Mouse (Mus musculus) cerebellum, adult 9-10 months (tissue): ENCODE results near the gene Hbq1b.

Experiments
- DNase-seq: peaks from one replicate; pipeline ENCODE4 v3.0.0; 2022

Hbq1b gene

GRCm38 (mm10) chr11:32302824-32303419 lies 16.2 kb downstream of the Hbq1b start:
- no peak for DNase-seq

DNA sequence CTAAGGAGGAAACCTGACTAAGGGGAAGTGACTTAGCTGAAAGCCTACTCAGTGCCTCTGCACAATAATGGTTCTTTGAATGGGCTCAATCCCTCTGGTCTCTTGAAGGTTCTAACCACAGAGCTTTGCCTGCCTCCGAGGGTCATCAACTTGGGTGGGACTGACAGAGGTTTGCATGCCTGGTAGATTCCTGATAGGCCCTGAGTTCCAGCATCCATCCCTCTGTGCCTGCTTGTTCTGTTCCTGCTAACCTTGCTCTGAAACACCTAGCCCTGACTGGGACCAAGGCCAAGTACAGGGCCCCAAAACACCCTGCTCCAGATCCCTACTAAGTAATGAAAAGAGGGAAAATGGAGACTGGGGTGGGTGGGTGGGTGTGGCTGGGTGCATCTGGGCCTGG lies 16.7 kb downstream of the Hbq1b start:
- no peak for DNase-seq

DNA sequence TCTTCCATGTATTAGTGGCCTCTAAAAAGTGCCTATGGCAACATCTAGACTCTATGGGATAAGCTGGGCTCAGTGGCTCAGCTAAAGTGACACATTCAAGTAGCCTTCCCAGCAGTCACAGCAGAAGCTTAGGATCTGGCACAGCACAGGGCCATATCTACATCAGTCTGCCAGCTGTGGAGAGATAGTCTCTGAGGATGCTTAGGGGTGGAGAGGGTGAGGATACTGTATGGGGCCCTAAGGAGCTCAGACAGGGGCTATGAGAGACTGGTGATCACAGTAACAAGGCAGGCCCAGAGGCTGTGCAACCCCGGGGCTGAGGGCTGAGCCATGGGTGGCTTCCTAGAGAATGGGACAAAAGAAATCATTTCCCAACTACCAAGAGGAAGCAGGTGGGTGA lies 20.2 kb downstream of the Hbq1b start:
- no peak for DNase-seq

DNA sequence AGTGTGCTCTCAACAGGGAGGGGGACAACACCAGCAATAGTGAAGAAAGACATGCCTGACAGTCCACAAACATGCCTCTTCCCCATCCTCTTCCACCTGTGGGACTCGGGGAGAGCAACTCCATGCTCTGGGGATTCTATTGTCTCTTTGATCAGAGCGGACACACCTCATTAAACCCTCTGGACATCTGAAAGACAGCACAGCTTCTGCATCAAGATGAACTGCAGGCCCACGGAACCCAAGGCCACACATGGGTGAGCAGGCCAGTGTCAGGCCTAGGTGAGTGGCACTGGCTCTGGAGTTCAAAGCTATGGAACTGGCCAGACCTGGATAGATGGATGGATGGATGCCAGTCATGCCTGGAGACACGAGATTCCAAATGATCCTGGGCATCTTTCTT lies 22.7 kb downstream of the Hbq1b start:
- DNase-seq, result no peak

DNA sequence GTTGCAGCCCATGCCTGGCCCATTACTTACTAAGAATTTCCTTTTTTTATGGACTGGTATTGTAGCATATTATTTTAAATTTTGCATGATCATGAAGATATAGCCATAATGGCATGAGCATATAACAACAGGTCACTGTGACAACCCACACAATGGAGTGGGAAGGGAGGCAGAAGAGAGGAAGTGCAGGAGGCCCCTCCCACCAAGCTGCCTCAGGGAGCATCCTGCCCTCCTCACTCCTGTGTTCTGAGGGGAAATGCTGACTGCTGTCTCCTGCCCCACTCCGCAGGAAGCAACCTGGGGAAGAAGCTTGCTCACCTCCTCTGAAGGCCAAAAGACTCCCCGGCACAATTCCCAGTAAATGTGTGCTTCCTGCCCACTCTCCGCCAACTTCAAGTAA lies 23.2 kb downstream of the Hbq1b start:
- no peak for DNase-seq

DNA sequence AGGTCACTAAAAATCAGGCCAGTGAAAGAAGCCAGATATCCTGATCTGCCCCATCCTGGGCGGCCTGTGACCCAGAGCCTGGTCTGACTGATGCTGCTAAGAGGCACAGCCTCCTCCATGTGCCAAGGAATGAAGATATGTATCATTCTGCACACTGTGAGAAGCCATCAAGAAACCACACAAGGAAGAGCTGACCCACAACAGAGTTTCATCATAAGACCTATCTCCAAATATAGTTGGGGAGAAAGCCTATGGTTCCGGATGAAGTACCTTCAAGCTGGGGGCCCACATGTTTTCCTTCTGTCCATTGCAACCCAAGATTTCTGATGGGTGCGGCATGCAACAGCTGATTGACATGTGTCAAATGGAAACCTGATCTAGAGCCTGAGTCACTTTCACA lies 29.2 kb downstream of the Hbq1b start:
- DNase-seq, result no peak

GRCm38 (mm10) chr11:32320507-32321195 lies 33.9 kb downstream of the Hbq1b start:
- DNase-seq, result no peak

- peak; percentile 41 for DNase-seq
Measured at GRCm38 (mm10) chr11:32321196-32321565, 34.4 kb downstream of the Hbq1b start.

DNA sequence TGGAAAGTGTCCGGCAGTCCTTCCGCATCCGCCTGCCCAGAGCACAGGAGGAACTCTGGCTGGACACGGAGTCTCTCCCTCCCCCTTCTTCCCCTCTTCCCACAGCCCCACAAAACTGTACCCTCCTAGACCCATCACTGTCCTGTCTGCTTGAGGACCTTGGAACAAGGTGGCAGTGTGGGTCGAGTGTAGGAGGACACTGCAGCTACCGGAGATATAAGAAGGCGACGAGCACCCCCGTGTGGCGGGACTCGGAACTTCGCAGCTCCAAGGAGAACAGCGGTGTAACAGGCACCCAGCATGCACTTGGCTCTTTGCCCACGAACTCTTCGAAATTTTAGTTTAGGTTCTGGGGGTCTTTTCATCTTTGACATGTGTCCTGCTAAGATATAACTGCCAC lies 37.8 kb downstream of the Hbq1b start:
- DNase-seq, result peak; percentile 82

- DNase-seq, result no peak
Measured at GRCm38 (mm10) chr11:32331075-32331474, 44.3 kb downstream of the Hbq1b start.

- no peak for DNase-seq
Measured at GRCm38 (mm10) chr11:32331861-32332260, 45.1 kb downstream of the Hbq1b start.

GRCm38 (mm10) chr11:32333235-32333634 lies 46.5 kb downstream of the Hbq1b start:
- no peak for DNase-seq

DNA sequence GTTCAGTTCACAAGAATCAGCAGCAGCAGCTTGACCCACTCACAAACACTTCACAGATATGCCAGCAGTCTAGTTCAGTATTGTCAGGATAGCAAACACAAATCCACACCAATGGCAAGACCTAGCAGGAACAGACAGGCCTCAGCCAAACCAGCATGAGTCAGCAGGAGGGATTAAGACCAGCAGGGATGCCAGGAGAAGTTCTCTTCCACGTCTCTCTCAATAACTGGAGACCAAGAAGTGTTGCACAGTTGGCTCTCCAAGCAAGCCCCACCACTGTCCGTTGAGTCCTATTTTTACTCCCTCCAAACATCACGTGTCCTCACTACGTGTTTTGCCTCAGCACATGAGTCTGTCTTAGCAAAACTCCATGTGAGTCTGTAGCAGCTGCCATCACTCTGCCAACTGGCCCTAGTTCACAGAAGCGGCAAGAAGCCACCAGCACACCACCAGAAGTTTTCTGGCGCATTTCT lies 49.7 kb downstream of the Hbq1b start:
- no peak for DNase-seq
